Mouse (Mus musculus) embryonic facial prominence, embryonic 11.5 days (tissue): ENCODE measurements at regions not wholly inside any gene's neighbourhood (a gene's known extent, or its start where the extent isn't known, plus 50 kb on each side); places are given as distances from the start of the nearest gene placed in this dataset.

ENCODE experiments used
- ATAC-seq: fragments of 200-750 bp; cut with Nextera tagmentation; replicated peaks from 2 replicates; pipeline ENCODE4 v1.8.0; 2017; ENCODE audit warnings: low read depth; ENCODE audit not compliant: insufficient number of reproducible peaks, low FRiP score, low TSS enrichment
- DNase-seq: peaks from one replicate; pipeline ENCODE4 v3.0.0-alpha.2; 2015; ENCODE audit warnings: low spot score
- H3K27ac ChIP-seq: fragments of 300-500 bp; sonication (generic); replicated peaks from 2 replicates; pipeline ENCODE4 v1.5.1; 2014; ENCODE audit warnings: mild to moderate bottlenecking, low read depth, low read length, control low read depth
- H3K27me3 ChIP-seq: fragments of 300-500 bp; sonication (generic); 2 replicates; pipeline ENCODE4 v1.6.1; 2014; ENCODE audit warnings: mild to moderate bottlenecking, low read length, moderate library complexity, mixed read lengths; ENCODE audit not compliant: control insufficient read depth, insufficient read depth
- H3K36me3 ChIP-seq: fragments of 300-500 bp; sonication (generic); replicated peaks from 2 replicates; pipeline ENCODE4 v1.6.1; 2014; ENCODE audit warnings: low read depth, mild to moderate bottlenecking, low read length, moderate library complexity, mixed read lengths; ENCODE audit not compliant: control insufficient read depth, insufficient read depth
- H3K4me1 ChIP-seq: fragments of 300-500 bp; sonication (generic); 2 replicates; pipeline ENCODE4 v1.6.1; 2014; ENCODE audit warnings: low read length, mixed read lengths; ENCODE audit not compliant: control insufficient read depth, insufficient read depth
- H3K4me2 ChIP-seq: fragments of 300-500 bp; sonication (generic); 2 replicates; pipeline ENCODE4 v1.6.1; 2014; ENCODE audit warnings: low read depth, mild to moderate bottlenecking, control low read depth, low read length, moderate library complexity
- H3K4me3 ChIP-seq: fragments of 300-500 bp; sonication (generic); 2 replicates; pipeline ENCODE4 v1.5.1; 2014; ENCODE audit warnings: low read depth, low read length, control low read depth
- H3K9ac ChIP-seq: fragments of 300-500 bp; sonication (generic); replicated peaks from 2 replicates; pipeline ENCODE4 v1.6.1; 2014; ENCODE audit warnings: mild to moderate bottlenecking, control low read depth, low read length
- H3K9me3 ChIP-seq: fragments of 300-500 bp; sonication (generic); replicated peaks from 2 replicates; pipeline ENCODE4 v1.6.1; 2016; ENCODE audit warnings: mild to moderate bottlenecking, low read length, inconsistent platforms, mixed read lengths; ENCODE audit not compliant: control insufficient read depth
- WGBS: fragments of 180-500 bp; shearing (Covaris S2); extraction: QIAGEN DNeasy Blood & Tissue Kit; methylation state at CpG from one replicate; pipeline ENCODE4 v1.1.7; 2014; 5-methylcytosine and 5-hydroxymethylcytosine counted together

DNA sequence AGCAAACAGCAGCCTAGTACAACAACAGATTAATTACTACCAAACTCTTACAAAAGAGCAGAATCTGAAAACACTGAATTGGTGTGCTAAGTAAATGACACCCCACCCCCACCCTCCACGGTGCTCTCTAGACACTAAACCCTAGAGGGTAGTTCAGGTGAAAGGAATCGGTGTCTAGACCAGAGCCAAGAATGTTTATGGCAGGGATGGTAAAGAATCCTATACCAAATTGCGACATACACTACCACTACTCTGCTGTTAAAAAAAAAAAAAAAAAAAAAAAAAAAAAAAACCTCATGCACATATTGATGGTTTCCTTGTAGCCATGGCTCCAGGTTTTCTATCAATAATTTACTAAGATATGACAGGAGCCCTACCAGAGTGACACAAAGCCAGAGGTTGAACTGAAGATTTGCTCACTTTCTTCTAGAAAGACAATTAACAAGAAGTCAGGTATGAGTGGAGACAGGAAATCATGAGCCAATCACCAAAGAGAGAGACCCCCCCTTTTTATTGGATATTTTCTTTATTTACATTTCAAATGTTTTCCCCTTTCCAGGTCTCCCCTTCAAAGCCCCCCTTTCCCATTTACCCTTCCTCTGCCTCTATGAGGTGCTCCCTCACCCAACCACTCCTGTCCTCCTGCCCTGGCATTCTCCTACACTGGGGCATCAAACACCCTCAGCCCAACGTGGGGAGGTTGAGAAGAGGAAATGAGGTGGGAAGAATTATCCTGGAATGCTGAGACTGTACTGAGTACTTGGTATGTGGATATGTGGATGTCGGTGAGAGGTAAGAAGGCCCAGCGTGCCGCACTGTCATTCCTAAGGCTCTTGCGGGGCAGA is 87.6 kb upstream of the Cerkl start:
- Histone ChIP-seq H3K9me3 (no peaks in the 10 kb centered on the region), H3K9ac (no peak overlapping the region), H3K27ac (no peak overlapping the region), H3K4me1 (no peaks in the 10 kb centered on the region), H3K36me3 (no peaks in the 10 kb centered on the region), H3K27me3 (no peaks in the 10 kb centered on the region), H3K4me3 (no peak overlapping the region), H3K4me2 (no peak overlapping the region)
- WGBS: 84% methylated on average over 8 of the region's 8 CpGs
- ATAC-seq (no peak), DNase-seq (no peak)

DNA sequence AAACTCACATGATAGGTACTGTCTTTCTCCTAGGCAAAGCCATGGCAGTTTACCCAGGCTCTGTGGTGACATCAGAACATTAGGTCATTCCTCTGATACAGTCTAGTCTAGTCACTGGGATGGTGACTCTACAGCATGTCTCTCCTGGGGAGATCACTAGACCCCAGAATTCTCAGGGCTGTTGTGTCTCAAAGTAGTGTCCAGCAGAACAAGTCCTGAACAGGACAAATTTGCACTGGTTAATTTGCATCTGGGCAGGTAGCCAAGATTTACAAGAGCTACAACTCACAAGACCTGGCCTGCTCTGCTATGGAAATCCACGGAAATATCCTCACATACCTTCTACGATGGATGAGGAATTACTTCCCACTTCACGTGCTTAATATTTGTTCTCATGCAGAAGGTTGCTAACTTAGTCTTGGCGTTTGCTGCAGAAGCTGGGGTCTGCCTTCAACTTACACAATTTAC is 88.2 kb upstream of the Cerkl start:
- DNase-seq (no peak), ATAC-seq (no peak)
- no peak overlapping the region for H3K4me3 ChIP-seq
- no peak overlapping the region for H3K4me2 ChIP-seq
- no peaks in the 10 kb centered on the region for H3K27me3 ChIP-seq
- 81% methylated on average over 4 of the region's 4 CpGs for WGBS
- no peak overlapping the region for H3K27ac ChIP-seq
- no peak overlapping the region for H3K9ac ChIP-seq
- H3K4me1 ChIP-seq: no peaks in the 10 kb centered on the region
- H3K36me3 ChIP-seq: no peaks in the 10 kb centered on the region
- H3K9me3 ChIP-seq: no peaks in the 10 kb centered on the region

DNA sequence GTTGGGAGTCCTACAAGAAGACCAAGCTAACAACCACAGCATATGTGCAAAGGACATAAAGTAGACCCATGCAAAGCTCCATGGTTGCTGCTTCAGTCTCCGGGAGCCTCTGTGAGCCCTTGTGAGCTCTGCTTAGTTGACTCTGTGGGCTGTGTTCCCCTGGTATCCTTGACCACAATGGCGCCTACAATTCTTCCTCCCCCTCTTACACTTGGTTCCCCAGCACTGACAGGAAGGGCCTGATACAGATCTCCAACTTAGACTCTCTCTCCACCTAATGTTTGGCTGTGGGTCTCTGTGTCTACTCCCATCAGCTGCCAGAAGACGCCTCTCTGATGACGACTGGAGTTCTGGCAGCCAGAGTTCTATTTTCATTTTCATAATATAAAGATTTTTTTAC is 88.9 kb upstream of the Itprid2 start:
- Histone ChIP-seq H3K4me2 (no peak overlapping the region), H3K4me3 (no peak overlapping the region), H3K27me3 (no peaks in the 10 kb centered on the region), H3K27ac (no peak overlapping the region), H3K9me3 (no peaks in the 10 kb centered on the region), H3K36me3 (no peaks in the 10 kb centered on the region), H3K9ac (no peak overlapping the region), H3K4me1 (no peaks in the 10 kb centered on the region)
- no peak for DNase-seq
- 88% methylated on average over 4 of the region's 4 CpGs for WGBS
- no peak for ATAC-seq

- H3K4me3 ChIP-seq: no peak overlapping the region
- H3K9me3 ChIP-seq: no peaks in the 10 kb centered on the region
- 72% methylated on average over 3 of the region's 3 CpGs for WGBS
- H3K36me3 ChIP-seq: no peaks in the 10 kb centered on the region
- no peak overlapping the region for H3K27ac ChIP-seq
- H3K27me3 ChIP-seq: no peaks in the 10 kb centered on the region
- H3K9ac ChIP-seq: no peak overlapping the region
- H3K4me2 ChIP-seq: no peak overlapping the region
- H3K4me1 ChIP-seq: no peaks in the 10 kb centered on the region
- DNase-seq: no peak
- ATAC-seq: no peak
These were observed 87.9 kb upstream of the Itprid2 start for GRCm38 (mm10) chr2:79547284-79547683.

GRCm38 (mm10) chr2:79548039-79548600 is 87.0 kb upstream of the Itprid2 start:
- no peak overlapping the region for H3K4me2 ChIP-seq
- no peaks in the 10 kb centered on the region for H3K36me3 ChIP-seq
- H3K27ac ChIP-seq: no peak overlapping the region
- ATAC-seq (no peak), DNase-seq (no peak)
- no peak overlapping the region for H3K4me3 ChIP-seq
- no peaks in the 10 kb centered on the region for H3K4me1 ChIP-seq
- H3K27me3 ChIP-seq: no peaks in the 10 kb centered on the region
- no peak overlapping the region for H3K9ac ChIP-seq
- 79% methylated on average over 8 of the region's 8 CpGs for WGBS
- H3K9me3 ChIP-seq: no peaks in the 10 kb centered on the region

- Histone ChIP-seq H3K36me3 (no peaks in the 10 kb centered on the region), H3K9me3 (no peaks in the 10 kb centered on the region), H3K4me1 (no peaks in the 10 kb centered on the region), H3K9ac (no peak overlapping the region), H3K27me3 (no peaks in the 10 kb centered on the region), H3K4me3 (no peak overlapping the region), H3K4me2 (no peak overlapping the region), H3K27ac (no peak overlapping the region)
- WGBS: 80% methylated on average over 3 of the region's 3 CpGs
- DNase-seq: no peak
- ATAC-seq: no peak
These were observed 85.4 kb upstream of the Itprid2 start for GRCm38 (mm10) chr2:79549781-79550180.

DNA sequence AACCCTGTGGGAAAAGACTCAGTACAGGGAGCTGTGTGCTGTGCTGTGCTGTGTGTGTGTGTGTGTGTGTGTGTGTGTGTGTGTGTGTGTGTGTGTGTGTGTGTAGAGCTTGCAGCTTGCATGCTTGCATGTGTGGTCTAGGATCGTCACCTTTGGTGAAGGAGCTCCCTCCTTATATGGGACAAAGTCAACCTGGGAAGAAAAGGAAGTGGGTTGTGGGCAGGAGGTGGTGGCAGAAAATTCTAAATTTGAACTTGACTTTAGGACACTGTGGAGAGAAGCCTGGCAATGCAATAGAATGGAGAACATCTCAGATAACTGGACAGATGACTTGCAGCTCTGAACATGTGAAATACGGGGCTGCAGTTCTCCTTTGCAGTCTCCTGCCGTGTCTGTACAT is 84.7 kb upstream of the Itprid2 start:
- no peak overlapping the region for H3K27ac ChIP-seq
- DNase-seq: no peak

GRCm38 (mm10) chr2:79552481-79552880 is 82.7 kb upstream of the Itprid2 start:
- no peak overlapping the region for H3K4me2 ChIP-seq
- H3K4me1 ChIP-seq: no peaks in the 10 kb centered on the region
- DNase-seq (no peak), ATAC-seq (no peak)
- H3K9me3 ChIP-seq: no peaks in the 10 kb centered on the region
- no peaks in the 10 kb centered on the region for H3K27me3 ChIP-seq
- H3K27ac ChIP-seq: no peak overlapping the region
- no peaks in the 10 kb centered on the region for H3K36me3 ChIP-seq
- no peak overlapping the region for H3K9ac ChIP-seq
- no peak overlapping the region for H3K4me3 ChIP-seq
- 67% methylated on average over 5 of the region's 5 CpGs for WGBS

More for the DNA sequence above, 84.7 kb upstream of the Itprid2 start:
- 87% methylated on average over 3 of the region's 3 CpGs for WGBS
- no peaks in the 10 kb centered on the region for H3K36me3 ChIP-seq
- no peak for ATAC-seq
- no peaks in the 10 kb centered on the region for H3K9me3 ChIP-seq
- no peaks in the 10 kb centered on the region for H3K27me3 ChIP-seq
- no peaks in the 10 kb centered on the region for H3K4me1 ChIP-seq
- no peak overlapping the region for H3K4me2 ChIP-seq
- H3K9ac ChIP-seq: no peak overlapping the region
- no peak overlapping the region for H3K4me3 ChIP-seq
